Mouse (Mus musculus) embryonic fibroblast, embryonic 13.5 days (primary cell): ENCODE data around the gene Ier3.

ENCODE experiments used
- CTCF ChIP-seq: IDR thresholded peaks from 2 replicates; pipeline ENCODE4 v1.5.1; 2011; ENCODE audit warnings: mild to moderate bottlenecking, control low read depth, low read length, moderate library complexity, borderline replicate concordance; ENCODE audit not compliant: insufficient read depth
- POLR2A ChIP-seq: IDR thresholded peaks from 2 replicates; pipeline ENCODE4 v1.6.1; 2011; ENCODE audit warnings: low read depth, mild to moderate bottlenecking, control low read depth, low read length, moderate library complexity

DNA sequence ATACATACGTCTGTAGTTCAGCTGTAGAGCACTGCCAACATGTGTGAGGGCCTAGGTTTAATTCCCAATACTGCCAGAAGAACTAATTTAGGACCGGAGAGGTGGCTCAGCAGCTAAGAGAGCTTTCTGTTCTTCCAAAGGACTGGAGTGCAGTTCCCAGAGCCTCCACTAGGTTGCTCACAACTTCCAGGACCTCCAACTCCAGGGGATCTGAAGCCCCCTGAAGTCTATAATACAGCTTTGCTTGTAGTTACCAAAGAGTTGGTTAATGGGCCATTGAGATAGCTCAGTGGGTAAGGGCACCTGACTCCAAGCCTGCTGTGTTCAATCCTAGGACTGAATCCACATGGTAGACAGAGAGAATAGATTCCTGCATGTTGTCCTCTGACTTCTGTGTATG is 39.1 kb upstream of the Ier3 start:
- TF ChIP-seq POLR2A (no peak), CTCF (no peak)
